Mouse (Mus musculus) common myeloid progenitor, adult 5-6 weeks (primary cell): ENCODE results near the gene Arhgap18. TPM values are rescaled to one million over a fixed set of nuclear protein-coding genes. Genes with fewer than 3 reads are reported as not detected.
A peak's percentile ranks its signal among the peaks of the same experiment; 100 is the strongest.

ENCODE experiments used
- ATAC-seq: replicated peaks from 2 replicates; pipeline ENCODE4 v1.8.0; 2016; ENCODE audit warnings: low read depth, mild to moderate bottlenecking, moderate TSS enrichment, inconsistent platforms; ENCODE audit not compliant: poor library complexity, severe bottlenecking
- total RNA-seq: library from RNA; stranded (forward); fragments of 200-1000, 187-1606 nt; gene quantifications from 2 replicates; pipeline ENCODE4 v1.2.3, GENCODE M21; 2017

The Arhgap18 gene
- total RNA-seq, 1 experiment from 2014 or later = 68.5 TPM

DNA sequence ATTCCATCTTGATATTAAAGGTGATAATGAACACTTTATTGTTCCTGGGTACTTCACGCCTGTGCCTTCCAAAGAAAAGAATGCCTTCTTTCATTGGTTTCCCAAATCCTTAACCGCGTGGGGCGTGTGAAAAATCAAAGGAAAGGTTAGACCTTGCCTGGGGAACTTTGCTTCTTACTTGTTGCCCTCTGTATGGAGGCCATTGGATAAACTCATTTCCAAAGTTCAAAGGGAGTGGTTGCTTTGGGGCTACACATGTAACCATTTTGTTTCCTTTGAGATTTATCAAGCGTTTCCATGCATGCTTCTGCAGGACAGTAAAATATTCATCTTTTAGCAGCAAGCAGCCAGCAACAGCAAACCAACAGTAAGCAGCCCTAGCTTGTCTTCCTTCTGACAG, 20.3 kb downstream of the Arhgap18 start:
- no peak for ATAC-seq

DNA sequence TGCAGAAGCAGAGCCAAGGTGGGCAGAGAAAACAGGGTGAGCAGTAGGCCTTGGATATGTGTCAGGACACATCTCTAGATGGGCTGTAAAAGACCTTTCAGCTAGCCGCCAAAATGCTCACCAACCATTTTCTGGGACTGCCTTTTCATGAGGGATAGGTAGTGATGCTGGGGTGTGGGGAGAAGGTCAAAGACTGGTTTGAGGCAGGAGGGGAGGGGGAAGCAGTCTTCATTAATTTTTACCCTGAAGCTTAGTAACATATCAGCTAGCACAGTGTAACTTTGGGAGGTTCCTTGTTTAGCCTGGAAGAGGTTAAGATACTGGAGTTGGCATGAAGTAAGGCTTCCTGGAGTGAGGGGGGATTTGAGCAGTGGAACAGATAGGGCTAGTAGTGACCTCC, 21.0 kb downstream of the Arhgap18 start:
- ATAC-seq = no peak

- ATAC-seq = no peak
Observed at GRCm38 (mm10) chr10:26776443-26776842, 23.2 kb downstream of the Arhgap18 start.

- ATAC-seq = peak; percentile 67
Observed at GRCm38 (mm10) chr10:26780581-26780980, 27.4 kb downstream of the Arhgap18 start.

GRCm38 (mm10) chr10:26789680-26790079, 36.5 kb downstream of the Arhgap18 start:
- ATAC-seq = peak; percentile 35

GRCm38 (mm10) chr10:26791810-26792209, 38.6 kb downstream of the Arhgap18 start:
- peak; percentile 44 for ATAC-seq

DNA sequence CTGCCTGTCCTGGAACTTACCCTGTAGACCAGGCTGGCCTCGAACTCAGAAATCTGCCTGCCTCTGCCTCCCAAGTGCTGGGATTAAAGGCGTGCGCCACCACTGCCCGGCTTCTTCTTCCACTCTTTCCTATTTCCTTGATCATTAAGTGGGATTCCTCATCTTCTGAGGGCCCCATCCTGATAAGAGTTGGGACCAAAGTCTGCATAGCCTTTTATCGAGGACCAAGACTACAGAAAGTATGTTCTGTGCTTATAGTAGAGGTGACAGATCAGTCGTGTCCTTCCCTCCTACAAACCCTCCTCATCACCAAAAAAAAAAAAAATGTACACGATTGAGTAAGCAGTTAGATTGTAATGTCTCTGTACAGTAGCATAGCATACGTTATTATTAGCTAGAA, 39.8 kb downstream of the Arhgap18 start:
- ATAC-seq = no peak

- ATAC-seq = no peak
Observed at GRCm38 (mm10) chr10:26796432-26797286, 43.4 kb downstream of the Arhgap18 start.

DNA sequence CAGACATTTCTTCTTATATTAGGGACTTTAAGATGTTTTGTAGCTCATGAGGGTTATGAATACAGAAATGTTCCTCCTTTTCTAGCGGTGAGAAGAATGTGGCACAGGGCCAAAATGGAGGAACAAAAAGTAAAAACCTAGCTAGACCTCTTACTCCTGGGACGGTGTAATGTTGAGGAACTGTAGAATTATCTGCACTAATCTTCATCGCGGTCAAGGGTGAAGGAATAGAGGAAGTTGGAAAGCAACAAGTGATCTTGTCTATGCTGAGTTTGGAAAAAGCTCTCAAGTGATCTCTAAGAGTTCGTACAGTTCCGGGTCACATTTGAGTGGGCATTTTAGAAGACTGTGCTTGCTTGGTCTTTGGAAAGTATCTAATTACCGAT, 44.1 kb downstream of the Arhgap18 start:
- peak; percentile 39 for ATAC-seq

DNA sequence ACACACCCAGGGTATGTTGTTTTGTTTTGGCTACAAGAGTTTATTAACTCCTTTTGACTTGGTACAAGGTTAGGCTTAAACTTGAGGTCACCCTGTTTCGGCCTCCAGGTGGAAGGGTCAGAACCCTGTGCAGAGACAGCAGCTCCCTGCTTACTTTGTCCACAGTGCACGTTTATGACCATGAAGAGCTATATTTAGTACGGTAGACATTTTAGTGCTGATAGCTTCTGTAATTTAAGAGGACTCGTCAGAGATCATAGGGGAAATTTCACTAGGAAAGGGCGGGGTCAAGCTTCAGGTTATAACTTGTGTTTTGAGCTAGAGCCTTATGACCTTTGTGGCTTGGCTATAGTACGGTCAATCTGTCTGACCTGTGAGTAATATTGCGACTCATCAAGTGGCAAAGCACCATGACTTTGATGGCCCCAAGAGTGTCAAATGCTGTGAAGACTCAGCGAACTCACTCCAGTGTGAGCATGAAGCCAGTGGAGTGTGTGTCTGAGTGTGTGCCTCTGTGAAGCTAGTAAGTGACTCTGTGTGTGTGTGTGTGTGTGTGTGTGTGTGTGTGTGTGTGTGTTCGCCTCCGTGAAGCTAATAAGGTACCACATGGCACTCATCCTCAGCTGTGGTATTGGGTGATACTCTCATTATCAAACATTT, 45.7 kb downstream of the Arhgap18 start:
- no peak for ATAC-seq

- peak; percentile 89 for ATAC-seq
Observed at GRCm38 (mm10) chr10:26799562-26800051, 46.4 kb downstream of the Arhgap18 start.

- no peak for ATAC-seq
Observed at GRCm38 (mm10) chr10:26804351-26804983, 51.2 kb downstream of the Arhgap18 start.

DNA sequence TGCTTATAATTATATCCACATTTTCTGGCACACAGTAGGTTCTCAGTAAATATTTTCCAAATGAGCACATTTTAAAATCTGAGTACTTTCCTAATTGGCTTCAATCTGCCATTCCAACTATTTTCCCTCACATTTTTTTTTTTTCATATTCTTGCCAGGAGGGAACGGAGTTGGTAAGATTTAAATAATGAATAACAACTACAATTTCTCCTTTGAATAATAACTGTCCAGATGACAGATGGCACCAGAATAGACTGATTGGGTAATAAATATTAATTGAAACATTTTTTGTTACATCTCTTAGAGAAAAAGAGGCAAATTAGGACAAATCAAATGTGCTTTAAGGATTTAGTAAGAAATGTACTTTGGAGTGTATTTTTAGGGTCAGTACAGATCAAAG, 51.8 kb downstream of the Arhgap18 start:
- no peak for ATAC-seq

- ATAC-seq = peak; percentile 40
Observed at GRCm38 (mm10) chr10:26806092-26806491, 52.9 kb downstream of the Arhgap18 start.

GRCm38 (mm10) chr10:26810059-26810458, 56.8 kb downstream of the Arhgap18 start:
- no peak for ATAC-seq

DNA sequence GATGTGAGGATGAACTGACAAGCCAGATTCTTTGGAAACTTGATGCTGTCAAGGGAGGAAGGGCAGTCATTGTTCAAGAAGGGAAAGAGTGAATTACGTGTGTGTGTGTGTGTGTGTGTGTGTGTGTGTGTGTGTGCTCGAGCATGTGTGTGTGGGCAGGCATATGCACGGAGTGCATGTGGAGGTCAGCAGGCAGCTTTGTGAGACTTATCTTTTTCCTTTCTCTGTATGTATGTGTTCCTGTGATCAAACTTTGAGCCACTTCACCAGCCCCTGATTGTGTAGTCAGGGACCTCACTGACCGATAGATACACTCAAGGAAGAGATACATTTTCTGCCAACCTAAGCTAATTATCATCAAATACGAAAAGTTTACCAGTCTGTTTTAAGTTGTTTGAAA, 57.6 kb downstream of the Arhgap18 start:
- no peak for ATAC-seq

GRCm38 (mm10) chr10:26811342-26811741, 58.1 kb downstream of the Arhgap18 start:
- ATAC-seq = 0 out of 2 replicates have a peak, but pooled peaks have one; percentile 11

- ATAC-seq = no peak
Observed at GRCm38 (mm10) chr10:26815646-26816045, 62.4 kb downstream of the Arhgap18 start.

GRCm38 (mm10) chr10:26820326-26820725, 67.1 kb downstream of the Arhgap18 start:
- no peak for ATAC-seq

GRCm38 (mm10) chr10:26820936-26821335, 67.7 kb downstream of the Arhgap18 start:
- ATAC-seq = no peak

DNA sequence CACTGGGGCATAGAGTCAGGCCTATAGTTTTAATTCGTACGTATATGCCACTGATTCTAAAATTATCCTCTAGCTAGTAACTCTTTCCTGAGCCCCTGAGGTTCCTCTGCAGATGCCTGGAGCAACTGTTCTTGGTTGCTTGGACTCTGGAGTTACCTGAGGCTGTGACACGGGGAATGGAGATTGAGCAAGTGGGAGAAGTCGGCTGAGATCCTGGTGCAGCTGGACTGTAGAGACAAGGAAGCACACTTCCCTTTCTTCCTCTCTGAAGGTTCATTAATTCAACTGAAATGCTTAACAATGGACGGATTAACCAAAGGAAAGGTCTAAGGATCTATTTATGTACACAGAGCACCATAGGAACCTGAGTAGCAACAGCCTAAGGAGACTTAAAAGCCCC, 70.8 kb downstream of the Arhgap18 start:
- ATAC-seq = no peak
